Mouse (Mus musculus) MEL (cell line): ENCODE results near the gene Calhm2. TPM values are rescaled to one million over a fixed set of nuclear protein-coding genes. Genes with fewer than 3 reads are reported as not detected.

Source experiments
- DNase-seq: peaks from one replicate; pipeline ENCODE4 v3.0.0; 2011; ENCODE audit warnings: low read depth, low spot score
- H3K27ac ChIP-seq: 2 replicates; pipeline ENCODE4 v1.5.1; 2012; ENCODE audit warnings: low read depth, mild to moderate bottlenecking, control low read depth, low read length, moderate library complexity; ENCODE audit not compliant: control insufficient read depth
- H3K27me3 ChIP-seq, 2 experiments: fragments of 150-350 bp in 1 of 2; sonication (generic) in 1 of 2; 2 replicates each; pipeline ENCODE4 v1.6.1; 2012; ENCODE audit warnings: low read length in 2 of 2, mild to moderate bottlenecking in 2 of 2, improper control_type of control experiment in 1 of 2, moderate library complexity in 1 of 2; ENCODE audit not compliant: insufficient read depth in 2 of 2, control insufficient read depth in 1 of 2
- H3K36me3 ChIP-seq, 2 experiments: 2 replicates each; pipeline ENCODE4 v1.6.1; 2012 to 2014; ENCODE audit warnings: low read length in 2 of 2, improper control_type of control experiment in 1 of 2, inconsistent platforms in 1 of 2, mild to moderate bottlenecking in 1 of 2; ENCODE audit not compliant: insufficient read depth in 2 of 2, control insufficient read depth in 1 of 2
- H3K4me1 ChIP-seq, 2 experiments: fragments of 150-350 bp in 1 of 2; sonication (generic) in 1 of 2; 2 replicates each; pipeline ENCODE4 v1.6.1; 2012; ENCODE audit warnings: low read length in 2 of 2, improper control_type of control experiment in 1 of 2, mild to moderate bottlenecking in 1 of 2; ENCODE audit not compliant: insufficient read depth in 2 of 2, control insufficient read depth in 1 of 2
- H3K4me3 ChIP-seq, 2 experiments: fragments of 150-350 bp in 1 of 2; sonication (generic) in 1 of 2; 2 replicates each; pipeline ENCODE4 v1.5.1; 2012; ENCODE audit warnings: low read depth in 2 of 2, low read length in 2 of 2, mild to moderate bottlenecking in 2 of 2, moderate library complexity in 2 of 2, control low read depth in 1 of 2, improper control_type of control experiment in 1 of 2; ENCODE audit not compliant: control insufficient read depth in 1 of 2, insufficient read depth in 1 of 2
- H3K79me2 ChIP-seq: 2 replicates; pipeline ENCODE4 v1.6.1; 2012; ENCODE audit warnings: mild to moderate bottlenecking, low read length, moderate library complexity; ENCODE audit not compliant: control insufficient read depth, poor library complexity, insufficient read depth
- H3K9ac ChIP-seq: 2 replicates; pipeline ENCODE4 v1.6.1; 2012; ENCODE audit warnings: low read depth, mild to moderate bottlenecking, control low read depth, low read length, moderate library complexity; ENCODE audit not compliant: control insufficient read depth, poor library complexity, severe bottlenecking
- H3K9me3 ChIP-seq: fragments of 150-350 bp; sonication (generic); replicated peaks from 2 replicates; pipeline ENCODE4 v1.6.1; 2012; ENCODE audit warnings: mild to moderate bottlenecking, low read length, improper control_type of control experiment, moderate library complexity; ENCODE audit not compliant: insufficient read depth
- BHLHE40 ChIP-seq: IDR thresholded peaks from 2 replicates; pipeline ENCODE4 v1.6.1; 2012; ENCODE audit warnings: low read depth, mild to moderate bottlenecking, inconsistent platforms, low read length, improper control_type of control experiment, borderline replicate concordance
- CHD1 ChIP-seq: IDR thresholded peaks from 2 replicates; pipeline ENCODE4 v1.6.1; 2012; ENCODE audit warnings: low read depth, mild to moderate bottlenecking, inconsistent platforms, low read length, improper control_type of control experiment
- CHD2 ChIP-seq: IDR thresholded peaks from 2 replicates; pipeline ENCODE4 v1.6.1; 2011; ENCODE audit warnings: low read length, improper control_type of control experiment
- CTCF ChIP-seq, 3 experiments: IDR thresholded peaks in 2 of 3; conservative IDR thresholded peaks in 1 of 3; 2 replicates each; pipeline ENCODE4 v1.5.1; 2011 to 2012; ENCODE audit warnings: low read length in 3 of 3, low read depth in 2 of 3, mild to moderate bottlenecking in 2 of 3, improper control_type of control experiment in 1 of 3, inconsistent platforms in 1 of 3, mixed read lengths in 1 of 3, moderate library complexity in 1 of 3; ENCODE audit not compliant: control insufficient read depth in 1 of 3, insufficient read depth in 1 of 3, poor library complexity in 1 of 3, severe bottlenecking in 1 of 3
- E2F4 ChIP-seq: IDR thresholded peaks from 2 replicates; pipeline ENCODE4 v1.6.1; 2011; ENCODE audit warnings: low read depth, low read length, improper control_type of control experiment, borderline replicate concordance
- ELF1 ChIP-seq: IDR thresholded peaks from 2 replicates; pipeline ENCODE4 v1.6.1; 2014; ENCODE audit warnings: low read depth, mild to moderate bottlenecking, inconsistent platforms, low read length, improper control_type of control experiment, moderate library complexity
- ETS1 ChIP-seq: IDR thresholded peaks from 2 replicates; pipeline ENCODE4 v1.6.1; 2012; ENCODE audit warnings: low read depth, mild to moderate bottlenecking, inconsistent platforms, low read length, improper control_type of control experiment, moderate library complexity
- GABPA ChIP-seq: IDR thresholded peaks from 2 replicates; pipeline ENCODE4 v1.6.1; 2012; ENCODE audit warnings: low read depth, mild to moderate bottlenecking, inconsistent platforms, low read length, improper control_type of control experiment, moderate library complexity
- GATA1 ChIP-seq: IDR thresholded peaks from 2 replicates; pipeline ENCODE4 v1.6.1; 2011; ENCODE audit warnings: low read depth, low read length, improper control_type of control experiment
- HCFC1 ChIP-seq: IDR thresholded peaks from 2 replicates; pipeline ENCODE4 v1.6.1; 2012; ENCODE audit warnings: low read depth, mild to moderate bottlenecking, inconsistent platforms, low read length, improper control_type of control experiment, moderate library complexity
- JUND ChIP-seq: IDR thresholded peaks from 2 replicates; pipeline ENCODE4 v1.6.1; 2011; ENCODE audit warnings: low read depth, mild to moderate bottlenecking, improper control_type of control experiment, low read length
- KAT2A ChIP-seq: conservative IDR thresholded peaks from 2 replicates; pipeline ENCODE4 v1.6.1; 2012; ENCODE audit warnings: low read depth, low read length, improper control_type of control experiment, inconsistent platforms
- MAFK ChIP-seq: IDR thresholded peaks from 2 replicates; pipeline ENCODE4 v1.6.1; 2011; ENCODE audit warnings: low read depth, mild to moderate bottlenecking, low read length, improper control_type of control experiment, borderline replicate concordance
- MAX ChIP-seq: IDR thresholded peaks from 2 replicates; pipeline ENCODE4 v1.6.1; 2011; ENCODE audit warnings: low read length, improper control_type of control experiment
- MEF2A ChIP-seq: IDR thresholded peaks from 2 replicates; pipeline ENCODE4 v1.6.1; 2014; ENCODE audit warnings: low read depth, mild to moderate bottlenecking, inconsistent platforms, low read length, improper control_type of control experiment; ENCODE audit not compliant: poor library complexity, insufficient replicate concordance, severe bottlenecking; ENCODE audit errors: extremely low read depth
- MXI1 ChIP-seq: IDR thresholded peaks from 2 replicates; pipeline ENCODE4 v1.6.1; 2011; ENCODE audit warnings: mild to moderate bottlenecking, low read depth, low read length, improper control_type of control experiment
- MYB ChIP-seq: IDR thresholded peaks from 2 replicates; pipeline ENCODE4 v1.6.1; 2011; ENCODE audit warnings: mild to moderate bottlenecking, low read depth, low read length, improper control_type of control experiment
- MYC ChIP-seq: IDR thresholded peaks from 2 replicates; pipeline ENCODE4 v1.6.1; 2011; ENCODE audit warnings: low read depth, mild to moderate bottlenecking, low read length, improper control_type of control experiment, moderate library complexity
- NELFE ChIP-seq: IDR thresholded peaks from 2 replicates; pipeline ENCODE4 v1.6.1; 2011; ENCODE audit warnings: low read depth, low read length, improper control_type of control experiment
- NRF1 ChIP-seq: IDR thresholded peaks from 2 replicates; pipeline ENCODE4 v1.6.1; 2014; ENCODE audit warnings: low read depth, mild to moderate bottlenecking, inconsistent platforms, low read length, improper control_type of control experiment, moderate library complexity; ENCODE audit not compliant: poor library complexity, insufficient read depth, severe bottlenecking
- POLR2A ChIP-seq, 2 experiments: IDR thresholded peaks; 2 replicates each; pipeline ENCODE4 v1.6.1; 2011 to 2012; ENCODE audit warnings: low read length in 2 of 2, mild to moderate bottlenecking in 2 of 2, control low read depth in 1 of 2, improper control_type of control experiment in 1 of 2, low read depth in 1 of 2, moderate library complexity in 1 of 2; ENCODE audit not compliant: control insufficient read depth in 1 of 2, insufficient read depth in 1 of 2, poor library complexity in 1 of 2
- POLR2AphosphoS2 ChIP-seq: IDR thresholded peaks from 2 replicates; pipeline ENCODE4 v1.6.1; 2011; ENCODE audit warnings: low read length, improper control_type of control experiment
- POLR2AphosphoS5 ChIP-seq: IDR thresholded peaks from 2 replicates; pipeline ENCODE4 v1.6.1; 2012; ENCODE audit warnings: low read depth, borderline replicate concordance, mild to moderate bottlenecking, inconsistent platforms, low read length, moderate library complexity, mixed read lengths
- RAD21 ChIP-seq: IDR thresholded peaks from 2 replicates; pipeline ENCODE4 v1.6.1; 2011; ENCODE audit warnings: mild to moderate bottlenecking, low read depth, low read length, improper control_type of control experiment
- RCOR1 ChIP-seq: IDR thresholded peaks from 2 replicates; pipeline ENCODE4 v1.6.1; 2012; ENCODE audit warnings: low read depth, mild to moderate bottlenecking, inconsistent platforms, low read length, improper control_type of control experiment
- SIN3A ChIP-seq: IDR thresholded peaks from 2 replicates; pipeline ENCODE4 v1.6.1; 2012; ENCODE audit warnings: low read length, improper control_type of control experiment, inconsistent platforms
- SMC3 ChIP-seq: IDR thresholded peaks from 2 replicates; pipeline ENCODE4 v1.6.1; 2011; ENCODE audit warnings: low read depth, low read length, improper control_type of control experiment
- TCF12 ChIP-seq: IDR thresholded peaks from 2 replicates; pipeline ENCODE4 v1.6.1; 2014; ENCODE audit warnings: low read depth, mild to moderate bottlenecking, inconsistent platforms, low read length, improper control_type of control experiment, moderate library complexity
- UBTF ChIP-seq: IDR thresholded peaks from 2 replicates; pipeline ENCODE4 v1.6.1; 2012; ENCODE audit warnings: low read depth, mild to moderate bottlenecking, inconsistent platforms, low read length, improper control_type of control experiment, moderate library complexity, borderline replicate concordance; ENCODE audit not compliant: insufficient read depth
- USF1 ChIP-seq: IDR thresholded peaks from 2 replicates; pipeline ENCODE4 v1.6.1; 2014; ENCODE audit warnings: low read depth, mild to moderate bottlenecking, inconsistent platforms, low read length, improper control_type of control experiment, moderate library complexity
- USF2 ChIP-seq, 2 experiments: IDR thresholded peaks; 2 replicates each; pipeline ENCODE4 v1.6.1; 2011 to 2012; ENCODE audit warnings: improper control_type of control experiment in 2 of 2, low read length in 2 of 2, borderline replicate concordance in 1 of 2, inconsistent platforms in 1 of 2, low read depth in 1 of 2, mild to moderate bottlenecking in 1 of 2; ENCODE audit not compliant: insufficient read depth in 1 of 2
- ZC3H11A ChIP-seq: IDR thresholded peaks from 2 replicates; pipeline ENCODE4 v1.6.1; 2012; ENCODE audit warnings: low read depth, mild to moderate bottlenecking, inconsistent platforms, low read length, improper control_type of control experiment
- ZKSCAN1 ChIP-seq: IDR thresholded peaks from 2 replicates; pipeline ENCODE4 v1.6.1; 2012; ENCODE audit warnings: low read depth, mild to moderate bottlenecking, inconsistent platforms, low read length, improper control_type of control experiment, moderate library complexity
- ZMIZ1 ChIP-seq: IDR thresholded peaks from 2 replicates; pipeline ENCODE4 v1.6.1; 2012; ENCODE audit warnings: low read depth, mild to moderate bottlenecking, inconsistent platforms, low read length, improper control_type of control experiment, moderate library complexity
- ZNF384 ChIP-seq: IDR thresholded peaks from 2 replicates; pipeline ENCODE4 v1.6.1; 2012; ENCODE audit warnings: low read depth, mild to moderate bottlenecking, inconsistent platforms, low read length, improper control_type of control experiment
- polyA plus RNA-seq, 2 experiments: library from polyadenylated mRNA; stranded (reverse) in 1 of 2; unstranded in 1 of 2; fragments of >175 nt in 1 of 2; fragments of >200 nt in 1 of 2; gene quantifications; 2 replicates each; pipeline versions ENCODE4 v1.2.1 to v1.2.4; 2012; ENCODE audit warnings: low replicate concordance in 2 of 2, low read depth in 1 of 2; ENCODE audit not compliant: insufficient read length in 2 of 2, insufficient read depth in 1 of 2, missing spikeins in 1 of 2
- total RNA-seq: library from RNA; depleted of rRNA; stranded (reverse); fragments of 300-350 nt; gene quantifications from 2 replicates; pipeline ENCODE4 v1.2.3, GENCODE M21; 2012

Gene Calhm2
- total and polyA plus RNA-seq, 3 experiments, result 11.1 to 11.2 TPM; not detected in 1

DNA sequence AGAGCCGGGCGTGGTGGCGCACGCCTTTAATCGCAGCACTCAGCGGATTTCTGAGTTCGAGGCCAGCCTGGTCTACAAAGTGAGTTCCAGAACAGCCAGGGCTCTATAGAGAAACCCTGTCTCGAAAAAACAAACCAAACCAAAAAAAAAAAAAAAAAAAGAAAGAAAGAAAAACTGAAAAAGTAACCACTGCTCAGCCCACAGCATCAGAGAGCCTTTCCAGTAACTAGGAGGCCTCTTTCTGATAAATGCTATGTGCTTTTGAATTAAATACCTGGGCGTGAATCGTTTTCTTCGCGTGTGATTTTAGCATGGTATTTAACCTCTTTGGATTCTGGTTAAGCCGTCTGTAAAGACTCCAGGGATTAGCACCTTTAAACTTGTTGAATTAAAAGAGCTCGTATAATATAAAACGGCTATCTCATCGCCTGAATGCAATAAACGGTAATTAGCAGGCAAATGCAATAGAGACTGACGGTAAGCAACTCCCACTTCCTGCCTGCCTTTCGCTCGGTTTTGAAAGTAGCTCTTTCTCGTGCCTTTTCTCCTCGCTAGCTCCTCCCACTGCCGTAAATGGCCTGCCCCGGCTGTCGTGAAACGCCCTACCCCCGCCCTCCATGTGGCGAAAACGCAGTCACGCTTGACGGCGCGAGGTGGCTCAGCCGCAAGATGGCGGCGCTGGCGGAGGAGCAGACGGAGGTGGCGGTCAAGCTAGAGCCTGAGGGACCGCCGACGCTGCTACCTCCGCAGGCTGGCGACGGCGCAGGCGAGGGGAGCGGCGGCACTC lies 70.8 kb downstream of the Calhm2 start, which contains the start of gene Taf5:
TSS of gene Taf5 (plus strand) at position 651 of the 787 bp plus-strand sequence.
- no peaks in the 10 kb centered on the region for H3K9me3 ChIP-seq
- H3K27me3 ChIP-seq, result no peaks in the 10 kb centered on the region
- peak; percentile 100 for DNase-seq
- H3K36me3 ChIP-seq, result peaks cover 12 to 24% of the 10 kb centered on the region in 2 experiments
- H3K4me1 ChIP-seq, result peaks cover 5 to 16% of the 10 kb centered on the region in 2 experiments
- H3K9ac ChIP-seq, result peak within 1 kb of the TSS; percentile 92
- H3K27ac ChIP-seq, result peak within 1 kb of the TSS; percentile 99
- peak within 1 kb of the TSS; percentile 79 to 91 for H3K4me3 ChIP-seq
- H3K79me2 ChIP-seq, result peaks cover 25% of the 10 kb centered on the region
- TF ChIP-seq UBTF (no peak; the same call in 1 of the 2 replicates), GATA1 (no peak; the same call in 1 of the 2 replicates), MYC (peak; percentile 97), BHLHE40 (peak; percentile 70; the same call in 1 of the 2 replicates), MEF2A (peak; percentile 60; the same call in 1 of the 2 replicates), CHD1 (peak; percentile 96; the same call in 1 of the 2 replicates), MXI1 (peak; percentile 96), USF2 (IDR thresholded peaks at IDR 0.05; ENCODE audit: borderline replicate concordance in 1 of 2, insufficient read depth in 1 of 2, low read depth in 1 of 2, low read length in 2 of 2) (no peak), ZNF384 (no peak; the same call in 1 of the 2 replicates), TCF12 (peak; percentile 100), MAFK (no peak), ETS1 (peak; percentile 59), ELF1 (peak; percentile 92), SMC3 (no peak; the same call in 1 of the 2 replicates), USF1 (peak; percentile 75), MAX (peak; percentile 96), POLR2AphosphoS2 (peak; percentile 99), CTCF (IDR thresholded peaks at IDR 0.05 in 2 of 3, conservative IDR thresholded peaks at IDR 0.05 in 1 of 3; ENCODE audit: control insufficient read depth in 1 of 3, insufficient read depth in 1 of 3, low read depth in 2 of 3, low read length in 3 of 3, poor library complexity in 1 of 3, severe bottlenecking in 1 of 3) (no peak), POLR2A (IDR thresholded peaks at IDR 0.05; ENCODE audit: control insufficient read depth in 1 of 2, insufficient read depth in 1 of 2, low read depth in 1 of 2, low read length in 2 of 2, poor library complexity in 1 of 2) (peak; percentile 98 to 100), HCFC1 (peak; percentile 96), NELFE (peak; percentile 99), E2F4 (no peak), RCOR1 (0 out of 2 replicates have a peak, but pooled peaks have one; percentile 5), NRF1 (peak; percentile 61), KAT2A (peak; percentile 92), JUND (no peak), GABPA (peak; percentile 70; the same call in 1 of the 2 replicates), RAD21 (no peak), ZC3H11A (no peak), MYB (peak; percentile 47; the same call in 1 of the 2 replicates), POLR2AphosphoS5 (peak; percentile 95; the same call in 1 of the 2 replicates), CHD2 (peak; percentile 33), ZMIZ1 (peak; percentile 99), SIN3A (peak; percentile 96), ZKSCAN1 (no peak)
